Comparison of ENCODE assay signal across 18 mouse cellular contexts in genomic region chr4:135232563-135232962, GRCm38 (mm10). TPM values are rescaled to one million over a fixed set of nuclear protein-coding genes. Genes with fewer than 3 reads are reported as not detected.
DNase-seq lines count a peak whose midpoint lies in the region; ATAC-seq and TF ChIP-seq lines count a peak whose summit lies in the region.
"Had no signal": no experiment of that assay in that cellular context is flagged by ENCODE, and none has a peak within 500 bp of the region (broad histone marks: within the 10 kb centered on the region; RNA-seq: fewer than 3 reads in every experiment).

No protein-coding gene starts in this region.

- no peak overlapping the region for H3K9ac ChIP-seq in intestine, embryonic 14.5 days (ENCODE audit: low read length)
- H3K9ac ChIP-seq in intestine, embryonic 15.5 days: no peak overlapping the region
- H3K9ac ChIP-seq in kidney, postnatal 0 days (ENCODE audit: low read depth, low read length): no peak overlapping the region
- H3K9ac ChIP-seq: embryonic facial prominence, embryonic 12.5 days; forebrain, embryonic 15.5 days; hindbrain, embryonic 12.5 days had no signal

- peaks cover 7% of the 10 kb centered on the region for H3K4me1 ChIP-seq in intestine, embryonic 14.5 days (replicated peaks; ENCODE audit: control insufficient read depth, insufficient read depth, low read length)
- H3K4me1 ChIP-seq in intestine, embryonic 15.5 days (replicated peaks): peaks cover 15% of the 10 kb centered on the region; the same call in 1 of the 2 replicates
- no peaks in the 10 kb centered on the region for H3K4me1 ChIP-seq in kidney, postnatal 0 days (replicated peaks; ENCODE audit: insufficient read depth, low read length)
- H3K4me1 ChIP-seq: embryonic facial prominence, embryonic 12.5 days had no signal

- WGBS in intestine, embryonic 14.5 days: 48% methylated on average over 5 of the region's 5 CpGs
- 58% methylated on average over 5 of the region's 5 CpGs for WGBS in intestine, embryonic 15.5 days
- 40% methylated on average over 5 of the region's 5 CpGs for WGBS in kidney, postnatal 0 days

- H3K4me3 ChIP-seq in intestine, embryonic 14.5 days (ENCODE audit: low read depth, low read length): no peak overlapping the region
- H3K4me3 ChIP-seq in intestine, embryonic 15.5 days (replicated peaks): no peak overlapping the region
- H3K4me3 ChIP-seq in kidney, postnatal 0 days (replicated peaks; ENCODE audit: low read depth, low read length): no peak overlapping the region
- H3K4me3 ChIP-seq: embryonic facial prominence, embryonic 12.5 days; forebrain, embryonic 15.5 days; heart, adult 2 months; hindbrain, embryonic 12.5 days had no signal

- H3K4me2 ChIP-seq in intestine, embryonic 14.5 days (ENCODE audit: low read length): no peak overlapping the region
- no peak overlapping the region for H3K4me2 ChIP-seq in intestine, embryonic 15.5 days (replicated peaks)
- no peak overlapping the region for H3K4me2 ChIP-seq in kidney, postnatal 0 days (ENCODE audit: low read length)
- H3K4me2 ChIP-seq: embryonic facial prominence, embryonic 12.5 days; forebrain, embryonic 15.5 days; hindbrain, embryonic 12.5 days had no signal

- H3K27ac ChIP-seq in intestine, embryonic 14.5 days (ENCODE audit: low read depth): peak overlapping the region; percentile 3; the same call in 1 of the 2 replicates
- no peak overlapping the region for H3K27ac ChIP-seq in intestine, embryonic 15.5 days
- H3K27ac ChIP-seq in kidney, postnatal 0 days: no peak overlapping the region
- H3K27ac ChIP-seq: embryonic facial prominence, embryonic 12.5 days; heart, adult 2 months; hindbrain, embryonic 12.5 days had no signal

- intact Hi-C loops in heart, postnatal 36 days (cut with DNase I): no loop called here

- no peaks in the 10 kb centered on the region for H3K27me3 ChIP-seq in intestine, embryonic 14.5 days (replicated peaks; ENCODE audit: control insufficient read depth, insufficient read depth, low read length)
- no peaks in the 10 kb centered on the region for H3K27me3 ChIP-seq in intestine, embryonic 15.5 days (replicated peaks)
- H3K27me3 ChIP-seq in kidney, postnatal 0 days (ENCODE audit: insufficient read depth, low read length): no peaks in the 10 kb centered on the region
- H3K27me3 ChIP-seq in splenic B cell, adult 2 months (ENCODE audit: control insufficient read depth, insufficient read depth, low read length, poor library complexity, severe bottlenecking): no peaks in the 10 kb centered on the region
- H3K27me3 ChIP-seq: embryonic facial prominence, embryonic 12.5 days; forebrain, embryonic 15.5 days; hindbrain, embryonic 12.5 days; Patski had no signal

- TF ChIP-seq CTCF in kidney, postnatal 0 days (IDR thresholded peaks at IDR 0.05; ENCODE audit: low read depth): no peak

- peak; percentile 81 for DNase-seq in heart, adult 11 months
- no peak for DNase-seq in heart, postnatal 36 days
- DNase-seq in intestine, embryonic 14.5 days (ENCODE audit: low spot score): no peak
- peak; percentile 73 for DNase-seq in kidney, postnatal 0 days (ENCODE audit: low spot score)
- DNase-seq in kidney, postnatal 10 days: no peak
- DNase-seq in splenic B cell, adult 2 months (ENCODE audit: low read depth, low spot score): peak; percentile 24
- DNase-seq: adrenal gland, postnatal 14 days; cerebellum, adult 11-12 months; cerebellum, adult 9-10 months; cerebellum, postnatal 25 days; heart, adult 2 months had no signal

- no peak for ATAC-seq in intestine, embryonic 14.5 days (replicated peaks; ENCODE audit: low FRiP score, low TSS enrichment, low read depth)
- no peak for ATAC-seq in intestine, embryonic 15.5 days
- no peak for ATAC-seq in kidney, postnatal 0 days (replicated peaks; ENCODE audit: low FRiP score, low read depth)
- ATAC-seq: activated CD4-positive, CD25-positive, alpha-beta regulatory T cell, adult 4 months; forebrain, embryonic 15.5 days; hindbrain, embryonic 16.5 days; Patski had no signal

- H3K9me3 ChIP-seq in intestine, embryonic 14.5 days (ENCODE audit: control insufficient read depth, low read length): no peaks in the 10 kb centered on the region
- no peaks in the 10 kb centered on the region for H3K9me3 ChIP-seq in intestine, embryonic 15.5 days
- H3K9me3 ChIP-seq in kidney, postnatal 0 days (replicated peaks; ENCODE audit: low read length): no peaks in the 10 kb centered on the region
- H3K9me3 ChIP-seq: embryonic facial prominence, embryonic 12.5 days; forebrain, embryonic 15.5 days; hindbrain, embryonic 12.5 days had no signal

- H3K36me3 ChIP-seq in intestine, embryonic 14.5 days (ENCODE audit: control insufficient read depth, insufficient read depth, low read length): peaks cover 14% of the 10 kb centered on the region; the same call in 1 of the 2 replicates
- H3K36me3 ChIP-seq in intestine, embryonic 15.5 days: no peaks in the 10 kb centered on the region
- peaks cover 2% of the 10 kb centered on the region for H3K36me3 ChIP-seq in kidney, postnatal 0 days (ENCODE audit: insufficient read depth, low read length)
- H3K36me3 ChIP-seq in splenic B cell, adult 2 months (ENCODE audit: control insufficient read depth, insufficient read depth, low read length, poor library complexity, severe bottlenecking): peaks cover 8% of the 10 kb centered on the region; the same call in 1 of the 2 replicates
- H3K36me3 ChIP-seq: forebrain, embryonic 15.5 days had no signal

RNA-seq across cellular contexts. Expression of gene Clic4, which starts 40.1 kb away (rescaled TPM):
- 100 to 1,000 TPM; 241 to 254 TPM for total RNA-seq in heart, postnatal 36 days (2021)
- polyA plus RNA-seq in intestine, embryonic 14.5 days (2014; fragmentation: Nextera tagmentation; extraction: Ambion mirVana): 107 and 114 TPM in 2 replicates
- 126 and 135 TPM in 2 replicates for polyA plus RNA-seq in intestine, embryonic 15.5 days (2015; fragmentation: Nextera tagmentation; extraction: Ambion mirVana)
- polyA plus RNA-seq in kidney, postnatal 0 days (2015; fragmentation: Nextera tagmentation; extraction: Ambion mirVana): 147 and 166 TPM in 2 replicates

Comparison
In these comparisons a context has a peak if more than half of its experiments do, and no peak if none do; other contexts are left out.
1. DNase-seq: peak in heart, adult 11 months (single experiment), kidney, postnatal 0 days (single experiment) and splenic B cell, adult 2 months (single experiment); none in heart, postnatal 36 days (0 of 2), intestine, embryonic 14.5 days (single experiment) and kidney, postnatal 10 days (single experiment).